Comparison of ENCODE assay signal across 21 mouse cellular contexts in genomic region chr1:162660276-162660860, GRCm38 (mm10). TPM values are rescaled to one million over a fixed set of nuclear protein-coding genes. Genes with fewer than 3 reads are reported as not detected.
DNase-seq lines count a peak whose midpoint lies in the region; ATAC-seq and TF ChIP-seq lines count a peak whose summit lies in the region.
"Had no signal": no experiment of that assay in that cellular context is flagged by ENCODE, and none has a peak within 500 bp of the region (broad histone marks: within the 10 kb centered on the region; RNA-seq: fewer than 3 reads in every experiment).

No protein-coding gene starts in this region.

- WGBS in heart, embryonic 11.5 days (ENCODE audit: insufficient replicate concordance): 69% methylated on average over 11 of the region's 11 CpGs

- H3K27me3 ChIP-seq in heart, embryonic 11.5 days (ENCODE audit: control insufficient read depth, insufficient read depth, low read length): no peaks in the 10 kb centered on the region
- H3K27me3 ChIP-seq in C2C12 (ENCODE audit: control insufficient read depth, insufficient read depth, insufficient read length): no peaks in the 10 kb centered on the region
- H3K27me3 ChIP-seq: hindbrain, embryonic 13.5 days; limb, embryonic 13.5 days had no signal

- no peak for ATAC-seq in heart, embryonic 11.5 days (replicated peaks; ENCODE audit: insufficient number of reproducible peaks, low FRiP score, low TSS enrichment)
- no peak for ATAC-seq in CD4-positive, CD25-positive, alpha-beta regulatory T cell, adult 4 months

- H3K9me3 ChIP-seq in heart, embryonic 11.5 days (replicated peaks; ENCODE audit: control insufficient read depth, low read length): no peaks in the 10 kb centered on the region
- H3K9me3 ChIP-seq: hindbrain, embryonic 13.5 days; limb, embryonic 13.5 days had no signal

- H3K79me2 ChIP-seq in C2C12 (ENCODE audit: control insufficient read depth, insufficient read depth): no peaks in the 10 kb centered on the region

- H3K79me3 ChIP-seq in C2C12 (ENCODE audit: low read depth): no peaks in the 10 kb centered on the region

- H3K9ac ChIP-seq in heart, embryonic 11.5 days (ENCODE audit: low read depth, low read length): no peak overlapping the region
- H3K9ac ChIP-seq: hindbrain, embryonic 13.5 days; limb, embryonic 13.5 days had no signal

- H3ac ChIP-seq in C2C12 (ENCODE audit: control insufficient read depth, insufficient read length, low read depth): no peak overlapping the region

- no peak overlapping the region for H3K4me3 ChIP-seq in heart, embryonic 11.5 days (ENCODE audit: low read depth, low read length)
- H3K4me3 ChIP-seq in C2C12 (ENCODE audit: insufficient read depth, poor library complexity, severe bottlenecking): no peak overlapping the region
- H3K4me3 ChIP-seq: hindbrain, embryonic 13.5 days; limb, embryonic 13.5 days had no signal

- no peak for TF ChIP-seq CTCF in C2C12 (IDR thresholded peaks at IDR 0.05; ENCODE audit: control insufficient read depth, insufficient read depth, insufficient read length)

- no peaks in the 10 kb centered on the region for H3K36me3 ChIP-seq in heart, embryonic 11.5 days (ENCODE audit: control insufficient read depth, insufficient read depth, low read length)
- H3K36me3 ChIP-seq in C2C12 (ENCODE audit: control insufficient read depth, insufficient read depth): no peaks in the 10 kb centered on the region
- H3K36me3 ChIP-seq: hindbrain, embryonic 13.5 days; limb, embryonic 13.5 days had no signal

- no peak overlapping the region for H3K4me2 ChIP-seq in heart, embryonic 11.5 days
- H3K4me2 ChIP-seq: hindbrain, embryonic 13.5 days; limb, embryonic 13.5 days had no signal

- DNase-seq in heart, adult 18-20 months: peak; percentile 57 to 75
- peak; percentile 23 for DNase-seq in adrenal gland, postnatal 25 days
- DNase-seq in heart, adult 8-10 months (ENCODE audit: low spot score): peak; percentile 39
- no peak for DNase-seq in frontal cortex, adult 2 months (ENCODE audit: extremely low spot score in 1 of 2, low spot score in 1 of 2)
- no peak for DNase-seq in urinary bladder, adult 2 months (ENCODE audit: low spot score)
- DNase-seq: B cell, adult 2 months; cerebellum, adult 11-12 months; kidney, adult 11 months; kidney, postnatal 4 days; right cerebral cortex, postnatal 4 days; thymus, postnatal 25 days had no signal

- H3K4me1 ChIP-seq in heart, embryonic 11.5 days (ENCODE audit: control insufficient read depth, insufficient read depth, low read length): no peaks in the 10 kb centered on the region
- H3K4me1 ChIP-seq: hindbrain, embryonic 13.5 days had no signal

- H3K27ac ChIP-seq in heart, embryonic 11.5 days (ENCODE audit: low read depth, low read length): no peak overlapping the region
- H3K27ac ChIP-seq: hindbrain, embryonic 13.5 days; limb, embryonic 13.5 days; macrophage had no signal

TF ChIP-seq in C2C12, 6 proteins besides CTCF, POLR2A, EP300 and RAD21:
- TF ChIP-seq MYOG (IDR thresholded peaks at IDR 0.05; ENCODE audit: control insufficient read depth, extremely low read depth, insufficient read length) (no peak), CEBPB (IDR thresholded peaks at IDR 0.05; ENCODE audit: low read depth) (peak; percentile 52), MYOD1 (IDR thresholded peaks at IDR 0.05; ENCODE audit: control insufficient read depth, insufficient read length, low read depth) (no peak), FOSL1 (IDR thresholded peaks at IDR 0.05; ENCODE audit: insufficient read depth, low read length, poor library complexity, severe bottlenecking) (no peak)

RNA-seq across cellular contexts. Expression of gene Myocos, which starts 2.3 kb away (rescaled TPM):
- total RNA-seq in heart, adult 18-20 months (2021): not detected
- not detected in 2 replicates for polyA plus RNA-seq in heart, embryonic 11.5 days (2014; fragmentation: Nextera tagmentation; extraction: Ambion mirVana)
- not detected for polyA plus RNA-seq in C2C12 (2012; fragmentation: generic; extraction: Trizol)
- total RNA-seq in adrenal gland, postnatal 25 days (2021): not detected in 2 replicates
- not detected for total RNA-seq in heart, adult 8-10 months (2022)
- polyA plus RNA-seq in frontal cortex, adult 2 months (2012; rRNA removed): not detected in 2 replicates
- not detected in 2 replicates for polyA plus RNA-seq in urinary bladder, adult 2 months (2012; rRNA removed)
- not detected for polyA plus RNA-seq in CD4-positive, CD25-positive, alpha-beta regulatory T cell, adult 4 months (2017; shearing (Covaris generic))
- total RNA-seq: monocyte, adult 5-6 weeks; neutrophil, adult 5-6 weeks had no signal
- polyA plus RNA-seq: gonadal fat pad, adult 2 months; hindbrain, embryonic 13.5 days; limb, embryonic 13.5 days; macrophage; stomach, embryonic 14.5 days had no signal

RNA-seq across cellular contexts. Expression of gene Myoc, which starts 21.4 kb away (rescaled TPM):
- 1 to 10 TPM; 2.9 to 3.9 TPM for total RNA-seq in heart, adult 18-20 months (2021)
- polyA plus RNA-seq in heart, embryonic 11.5 days (2014; fragmentation: Nextera tagmentation; extraction: Ambion mirVana): not detected in 2 replicates
- polyA plus RNA-seq in C2C12 (2012; fragmentation: generic; extraction: Trizol): not detected
- 1.2 and 1.9 TPM in 2 replicates for total RNA-seq in adrenal gland, postnatal 25 days (2021)
- 1 to 10 TPM; 2.8 to 3.9 (median 3.4) TPM for total RNA-seq in heart, adult 8-10 months (2022)
- 9.8 and 11.9 TPM in 2 replicates for polyA plus RNA-seq in frontal cortex, adult 2 months (2012; rRNA removed)
- 16.3 and 17.1 TPM in 2 replicates for polyA plus RNA-seq in urinary bladder, adult 2 months (2012; rRNA removed)
- polyA plus RNA-seq in CD4-positive, CD25-positive, alpha-beta regulatory T cell, adult 4 months (2017; shearing (Covaris generic)): not detected
- total RNA-seq: monocyte, adult 5-6 weeks; neutrophil, adult 5-6 weeks had no signal
- polyA plus RNA-seq: hindbrain, embryonic 13.5 days; macrophage; stomach, embryonic 14.5 days had no signal

Comparison
In these comparisons a context has a peak if more than half of its experiments do, and no peak if none do; other contexts are left out.
1. DNase-seq: peak in heart, adult 18-20 months (2 of 2), adrenal gland, postnatal 25 days (single experiment) and heart, adult 8-10 months (single experiment); none in frontal cortex, adult 2 months (0 of 2) and urinary bladder, adult 2 months (single experiment).
2. RNA of gene Myoc, which starts 21.4 kb away (polyA plus RNA-seq): 16.3 to 17.1 TPM in urinary bladder, adult 2 months and 9.8 to 11.9 TPM in frontal cortex, adult 2 months; not detected in heart, embryonic 11.5 days, not detected in C2C12 (single experiment) and not detected in CD4-positive, CD25-positive, alpha-beta regulatory T cell, adult 4 months; every median in the first group is over 10 times any median in the second.